8 mouse cellular contexts compared by ENCODE assay signal in genomic region chr14:37238632-37239032, GRCm38 (mm10).
A peak's percentile ranks its signal among the peaks of the same experiment; 100 is the strongest.
DNase-seq lines count a peak whose midpoint lies in the region; ATAC-seq and TF ChIP-seq lines count a peak whose summit lies in the region.

No protein-coding gene starts in this region.

- ATAC-seq in midbrain, embryonic 16.5 days: peak; percentile 92
- no peak; the same call in 1 of the 2 replicates for ATAC-seq in stomach, postnatal 0 days (ENCODE audit: low FRiP score, low TSS enrichment)

- DNase-seq in urinary bladder, adult 18-20 months (ENCODE audit: low spot score in 2 of 2): peak; percentile 3 to 8
- no peak for DNase-seq in urinary bladder, postnatal 10 days (ENCODE audit: low spot score)
- peak; percentile 65 for DNase-seq in embryo, embryonic 9.5 days (ENCODE audit: extremely low spot score)
- peak; percentile 33 to 36 for DNase-seq in heart, adult 2 months
- peak; percentile 65 for DNase-seq in kidney, adult 2 months
- peak; percentile 95 for DNase-seq in left cerebral cortex, postnatal 4 days
- peak; percentile 52 for DNase-seq in stomach, postnatal 0 days (ENCODE audit: low spot score)

- H3K36me3 ChIP-seq in heart, adult 2 months (ENCODE audit: control insufficient read depth, insufficient read depth, low read length): no peaks in the 10 kb centered on the region
- H3K36me3 ChIP-seq in kidney, adult 2 months (ENCODE audit: control insufficient read depth, insufficient read depth, low read length): no peaks in the 10 kb centered on the region
- H3K36me3 ChIP-seq in midbrain, embryonic 16.5 days (ENCODE audit: control insufficient read depth, insufficient read depth, low read length): no peaks in the 10 kb centered on the region
- no peaks in the 10 kb centered on the region for H3K36me3 ChIP-seq in stomach, postnatal 0 days (ENCODE audit: control insufficient read depth, insufficient read depth, low read length)

- no peak overlapping the region for H3K9ac ChIP-seq in heart, adult 2 months (ENCODE audit: low read depth, low read length)
- no peak overlapping the region for H3K9ac ChIP-seq in midbrain, embryonic 16.5 days (ENCODE audit: low read depth, low read length)
- no peak overlapping the region for H3K9ac ChIP-seq in stomach, postnatal 0 days (ENCODE audit: low read length)

- H3K9me3 ChIP-seq in midbrain, embryonic 16.5 days (replicated peaks; ENCODE audit: control insufficient read depth, low read length, poor library complexity, severe bottlenecking): no peaks in the 10 kb centered on the region
- H3K9me3 ChIP-seq in stomach, postnatal 0 days (ENCODE audit: control insufficient read depth, low read length): no peaks in the 10 kb centered on the region

- no peaks in the 10 kb centered on the region for H3K79me2 ChIP-seq in heart, adult 2 months (replicated peaks; ENCODE audit: control insufficient read depth, insufficient read depth, low read length)

- no peaks in the 10 kb centered on the region for H3K4me1 ChIP-seq in heart, adult 2 months (ENCODE audit: control insufficient read depth, insufficient read depth, low read length)
- no peaks in the 10 kb centered on the region for H3K4me1 ChIP-seq in kidney, adult 2 months (ENCODE audit: control insufficient read depth, insufficient read depth, low read length)
- H3K4me1 ChIP-seq in midbrain, embryonic 16.5 days (ENCODE audit: control insufficient read depth, insufficient read depth, low read length): no peaks in the 10 kb centered on the region
- H3K4me1 ChIP-seq in stomach, postnatal 0 days (replicated peaks; ENCODE audit: control insufficient read depth, insufficient read depth): no peaks in the 10 kb centered on the region

- peak; percentile 86 for TF ChIP-seq CTCF in heart, adult 2 months (IDR thresholded peaks at IDR 0.05)
- TF ChIP-seq CTCF in kidney, adult 2 months (conservative IDR thresholded peaks at IDR 0.05; ENCODE audit: insufficient read depth, insufficient read length, low read depth, low read length): peak; percentile 73
- TF ChIP-seq CTCF in stomach, postnatal 0 days (IDR thresholded peaks at IDR 0.05; ENCODE audit: low read depth): peak; percentile 84

- H3K4me3 ChIP-seq in heart, adult 2 months: no peak overlapping the region
- H3K4me3 ChIP-seq in kidney, adult 2 months (ENCODE audit: insufficient read depth, low read depth, low read length): no peak overlapping the region
- no peak overlapping the region for H3K4me3 ChIP-seq in midbrain, embryonic 16.5 days (ENCODE audit: low read depth, low read length)
- H3K4me3 ChIP-seq in stomach, postnatal 0 days (ENCODE audit: low read depth, low read length): no peak overlapping the region

- no peak for TF ChIP-seq EP300 in heart, adult 2 months (IDR thresholded peaks at IDR 0.05; ENCODE audit: insufficient read depth, low read depth, low read length)
- no peak for TF ChIP-seq EP300 in stomach, postnatal 0 days (optimal IDR thresholded peaks at IDR 0.05)

- no peak overlapping the region for H3K27ac ChIP-seq in heart, adult 2 months
- H3K27ac ChIP-seq in kidney, adult 2 months (ENCODE audit: insufficient read depth, low read depth, low read length): no peak overlapping the region
- no peak overlapping the region for H3K27ac ChIP-seq in midbrain, embryonic 16.5 days (ENCODE audit: low read length)
- no peak overlapping the region for H3K27ac ChIP-seq in stomach, postnatal 0 days (replicated peaks)

- no peaks in the 10 kb centered on the region for H3K27me3 ChIP-seq in heart, adult 2 months (ENCODE audit: control insufficient read depth, insufficient read depth, low read length)
- H3K27me3 ChIP-seq in kidney, adult 2 months (replicated peaks; ENCODE audit: control insufficient read depth, insufficient read depth, low read length): no peaks in the 10 kb centered on the region; the same call in 1 of the 2 replicates
- no peaks in the 10 kb centered on the region for H3K27me3 ChIP-seq in midbrain, embryonic 16.5 days (ENCODE audit: control insufficient read depth, insufficient read depth, low read depth, low read length)
- H3K27me3 ChIP-seq in stomach, postnatal 0 days (ENCODE audit: control insufficient read depth, insufficient read depth, low read length): no peaks in the 10 kb centered on the region

- 30% methylated on average over 4 of the region's 4 CpGs for WGBS in heart, adult 2 months
- WGBS in kidney, adult 2 months: 37% methylated on average over 4 of the region's 4 CpGs
- 33% methylated on average over 4 of the region's 4 CpGs for WGBS in midbrain, embryonic 16.5 days
- WGBS in stomach, postnatal 0 days: 39% methylated on average over 4 of the region's 4 CpGs

- intact Hi-C loops in heart, adult 2 months (cut with DNase I): no loop called here
- intact Hi-C loops in left cerebral cortex, postnatal 4 days (cut with DNase I): no loop called here

- no peak for TF ChIP-seq POLR2A in heart, adult 2 months (IDR thresholded peaks at IDR 0.05; ENCODE audit: insufficient read depth, low read depth, low read length)
- no peak for TF ChIP-seq POLR2A in kidney, adult 2 months (IDR thresholded peaks at IDR 0.05; ENCODE audit: low read depth, low read length)

- no peak overlapping the region for H3K4me2 ChIP-seq in midbrain, embryonic 16.5 days (ENCODE audit: low read length)
- H3K4me2 ChIP-seq in stomach, postnatal 0 days (replicated peaks; ENCODE audit: low read depth): no peak overlapping the region
